Comparison of ENCODE assay signal across 33 mouse cellular contexts in the genomic region with DNA sequence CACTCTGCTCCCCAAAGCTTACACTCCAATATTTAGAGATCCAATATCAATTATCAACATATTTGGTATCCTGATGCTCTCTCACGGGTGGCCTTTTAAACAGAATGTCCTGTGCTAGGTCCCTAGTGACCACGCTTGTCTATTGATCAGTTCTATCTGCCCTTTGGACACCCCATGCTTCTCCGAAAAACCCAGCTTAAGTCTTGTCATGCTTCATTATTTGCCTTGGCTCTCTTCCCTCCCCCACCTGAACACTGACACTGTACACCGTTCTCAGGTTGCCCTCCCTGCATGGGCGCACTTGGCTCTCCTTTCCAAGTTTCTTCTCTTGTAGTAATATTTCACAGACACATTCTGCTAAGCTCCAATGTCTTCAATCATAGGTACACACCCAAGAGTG. TPM values are rescaled to one million over a fixed set of nuclear protein-coding genes. Genes with fewer than 3 reads are reported as not detected.
DNase-seq lines count a peak whose midpoint lies in the region; ATAC-seq and TF ChIP-seq lines count a peak whose summit lies in the region.
"Had no signal": no experiment of that assay in that cellular context is flagged by ENCODE, and none has a peak within 500 bp of the region (broad histone marks: within the 10 kb centered on the region; RNA-seq: fewer than 3 reads in every experiment).

No protein-coding gene starts in this region.

- H3K27me3 ChIP-seq in kidney, adult 2 months (replicated peaks; ENCODE audit: control insufficient read depth, insufficient read depth, low read length): 0 out of 2 replicates have a peak, but pooled peaks cover 1% of the 10 kb centered on the region
- H3K27me3 ChIP-seq in liver, adult 2 months (ENCODE audit: control insufficient read depth, insufficient read depth, low read length): peaks cover 9% of the 10 kb centered on the region; the same call in 1 of the 2 replicates
- no peaks in the 10 kb centered on the region for H3K27me3 ChIP-seq in liver, embryonic 12.5 days (replicated peaks)
- H3K27me3 ChIP-seq: CH12.LX; forebrain, embryonic 13.5 days; heart, embryonic 13.5 days had no signal

- no peak overlapping the region for H3K4me3 ChIP-seq in kidney, adult 2 months (ENCODE audit: insufficient read depth, low read depth, low read length)
- H3K4me3 ChIP-seq in liver, adult 2 months (ENCODE audit: insufficient read depth, low read depth, low read length): no peak overlapping the region
- no peak overlapping the region for H3K4me3 ChIP-seq in liver, embryonic 12.5 days
- H3K4me3 ChIP-seq: forebrain, embryonic 10.5 days; forebrain, embryonic 13.5 days; heart, adult 2 months; heart, embryonic 10.5 days; heart, embryonic 13.5 days had no signal

- H3K79me2 ChIP-seq in liver, adult 2 months (ENCODE audit: control insufficient read depth, insufficient read depth, low read length): no peaks in the 10 kb centered on the region

- H3K4me1 ChIP-seq in kidney, adult 2 months (ENCODE audit: control insufficient read depth, insufficient read depth, low read length): no peaks in the 10 kb centered on the region
- H3K4me1 ChIP-seq in liver, adult 2 months (ENCODE audit: control insufficient read depth, insufficient read depth, low read length): peaks cover 9% of the 10 kb centered on the region
- peaks cover 37% of the 10 kb centered on the region for H3K4me1 ChIP-seq in liver, embryonic 12.5 days
- H3K4me1 ChIP-seq: forebrain, embryonic 10.5 days; forebrain, embryonic 13.5 days had no signal

- TF ChIP-seq POLR2A in kidney, adult 2 months (IDR thresholded peaks at IDR 0.05; ENCODE audit: low read depth, low read length): no peak
- no peak for TF ChIP-seq POLR2A in liver, adult 2 months (IDR thresholded peaks at IDR 0.05; ENCODE audit: extremely low read depth, insufficient read depth, low read length)

- no peak overlapping the region for H3K4me2 ChIP-seq in liver, embryonic 12.5 days
- H3K4me2 ChIP-seq: forebrain, embryonic 13.5 days; heart, embryonic 13.5 days; hindbrain, embryonic 14.5 days had no signal

- H3K9me3 ChIP-seq in liver, embryonic 12.5 days (replicated peaks): no peaks in the 10 kb centered on the region
- H3K9me3 ChIP-seq: forebrain, embryonic 10.5 days; forebrain, embryonic 13.5 days; heart, embryonic 10.5 days; heart, embryonic 13.5 days had no signal

- H3K9ac ChIP-seq in liver, adult 2 months (ENCODE audit: low read depth, low read length): no peak overlapping the region
- no peak overlapping the region for H3K9ac ChIP-seq in liver, embryonic 12.5 days
- H3K9ac ChIP-seq: forebrain, embryonic 13.5 days; heart, embryonic 13.5 days; hindbrain, embryonic 14.5 days had no signal

- H3K27ac ChIP-seq in kidney, adult 2 months (ENCODE audit: insufficient read depth, low read depth, low read length): no peak overlapping the region
- H3K27ac ChIP-seq in liver, adult 2 months (replicated peaks; ENCODE audit: insufficient read depth, low read depth, low read length): no peak overlapping the region
- no peak overlapping the region for H3K27ac ChIP-seq in liver, embryonic 12.5 days
- H3K27ac ChIP-seq: forebrain, embryonic 10.5 days; forebrain, embryonic 13.5 days; heart, adult 2 months; heart, embryonic 10.5 days; heart, embryonic 13.5 days; hindbrain, embryonic 14.5 days; hindbrain, postnatal 0 days had no signal

- no peak for TF ChIP-seq CTCF in kidney, adult 2 months (conservative IDR thresholded peaks at IDR 0.05; ENCODE audit: insufficient read depth, insufficient read length, low read depth, low read length)
- no peak for TF ChIP-seq CTCF in liver, adult 2 months (IDR thresholded peaks at IDR 0.05; ENCODE audit: low read depth, low read length)

- peak; percentile 56 for DNase-seq in adrenal gland, adult 2 months
- no peak for DNase-seq in adrenal gland, adult 18-20 months (ENCODE audit: low spot score in 2 of 2)
- DNase-seq in kidney, adult 2 months: peak; percentile 11
- no peak for DNase-seq in kidney, adult 8-10 months
- DNase-seq in liver, adult 2 months (ENCODE audit: extremely low read depth, low read depth, low spot score): peak; percentile 66
- DNase-seq in adrenal gland, postnatal 36 days: peak; percentile 47 to 57
- DNase-seq: B cell, adult 2 months; cerebellum, adult 18-20 months; cerebellum, adult 9-10 months; cerebellum, postnatal 14 days; gastrocnemius, postnatal 10 days; gastrocnemius, postnatal 36 days; heart, adult 2 months; heart, postnatal 14 days; heart, postnatal 4 days had no signal

- no peaks in the 10 kb centered on the region for H3K36me3 ChIP-seq in kidney, adult 2 months (ENCODE audit: control insufficient read depth, insufficient read depth, low read length)
- H3K36me3 ChIP-seq in liver, adult 2 months (ENCODE audit: control insufficient read depth, insufficient read depth, low read length): no peaks in the 10 kb centered on the region
- H3K36me3 ChIP-seq in liver, embryonic 12.5 days: no peaks in the 10 kb centered on the region
- H3K36me3 ChIP-seq: forebrain, embryonic 10.5 days; G1E; heart, embryonic 10.5 days; heart, embryonic 13.5 days had no signal

- 49% methylated on average over 5 of the region's 5 CpGs for WGBS in kidney, adult 2 months
- whole genome bisulfite sequencing in liver, adult 2 months: 30% methylated on average over 5 of the region's 5 CpGs
- WGBS in liver, embryonic 12.5 days (ENCODE audit: insufficient replicate concordance): 73% methylated on average over 5 of the region's 5 CpGs

- no peak for ATAC-seq in liver, embryonic 12.5 days
- ATAC-seq: forebrain, embryonic 13.5 days; forebrain, embryonic 16.5 days; hindbrain, postnatal 0 days; inflammation-experienced regulatory T-cells, adult 6 months; Patski had no signal

RNA-seq across cellular contexts. Expression of a gene that starts 9.3 kb away (rescaled TPM):
- total RNA-seq in adrenal gland, adult 2 months (2021): over 10,000 TPM; 12,384 to 13,319 TPM
- polyA plus RNA-seq in adrenal gland, adult 2 months (2012; rRNA removed): 2,936 and 3,465 TPM in 2 replicates
- total RNA-seq in adrenal gland, adult 18-20 months (2021): over 10,000 TPM in 1 of 2 experiments, 1,000 to 10,000 TPM in 1; 7,764 to 16,960 TPM
- polyA plus RNA-seq in kidney, adult 2 months (2012; rRNA removed): 0.22 and 21.5 TPM in 2 replicates
- 0.65 and 35.3 TPM in 2 replicates for total RNA-seq in liver, adult 2 months (2014; rRNA removed)
- 0.29 and 0.46 TPM in 2 replicates for polyA plus RNA-seq in liver, adult 2 months (2012; rRNA removed)
- 11.0 and 11.7 TPM in 2 replicates for polyA plus RNA-seq in liver, embryonic 12.5 days (2016; fragmentation: Nextera tagmentation; extraction: Ambion mirVana)
- over 10,000 TPM; 10,449 to 17,240 TPM for total RNA-seq in adrenal gland, postnatal 36 days (2021)
- total RNA-seq: CH12.LX; G1E; gastrocnemius, postnatal 10 days; gastrocnemius, postnatal 36 days; granulocyte monocyte progenitor cell, adult 5-6 weeks; heart, adult 2 months; heart, postnatal 14 days; heart, postnatal 4 days had no signal
- polyA plus RNA-seq: embryonic facial prominence, embryonic 14.5 days; forebrain, embryonic 13.5 days; forebrain, embryonic 16.5 days; G1E; hindbrain, embryonic 14.5 days; hindbrain, postnatal 0 days; inflammation-experienced regulatory T-cells, adult 6 months; Patski had no signal

RNA-seq across cellular contexts. Expression of a gene that starts 36.0 kb away (rescaled TPM):
- 100 to 1,000 TPM in 1 of 2 experiments, 10 to 100 TPM in 1; 75.9 to 236 TPM for total RNA-seq in adrenal gland, adult 2 months (2021)
- polyA plus RNA-seq in adrenal gland, adult 2 months (2012; rRNA removed): 25.3 and 27.1 TPM in 2 replicates
- 100 to 1,000 TPM in 1 of 2 experiments, 10 to 100 TPM in 1; 78.7 to 201 TPM for total RNA-seq in adrenal gland, adult 18-20 months (2021)
- polyA plus RNA-seq in kidney, adult 2 months (2012; rRNA removed): not detected in 2 replicates
- 0.07 TPM in 1 of 2 replicates, not detected in the other for total RNA-seq in liver, adult 2 months (2014; rRNA removed)
- not detected in 2 replicates for polyA plus RNA-seq in liver, adult 2 months (2012; rRNA removed)
- 45.7 and 53.1 TPM in 2 replicates for polyA plus RNA-seq in liver, embryonic 12.5 days (2016; fragmentation: Nextera tagmentation; extraction: Ambion mirVana)
- 100 to 1,000 TPM in 1 of 2 experiments, 10 to 100 TPM in 1; 71.8 to 159 TPM for total RNA-seq in adrenal gland, postnatal 36 days (2021)
- total RNA-seq: CH12.LX; gastrocnemius, adult 18-20 months; gastrocnemius, postnatal 10 days; gastrocnemius, postnatal 36 days; granulocyte monocyte progenitor cell, adult 5-6 weeks; heart, adult 2 months; heart, postnatal 14 days; heart, postnatal 4 days; hindbrain, postnatal 0 days had no signal
- polyA plus RNA-seq: G1E; heart, adult 2 months; hindbrain, postnatal 0 days; inflammation-experienced regulatory T-cells, adult 6 months had no signal

RNA-seq across cellular contexts. Expression of a gene that starts 42.8 kb away (rescaled TPM):
- total RNA-seq in adrenal gland, adult 2 months (2021): 100 to 1,000 TPM; 211 to 479 TPM
- 8.8 and 10.9 TPM in 2 replicates for polyA plus RNA-seq in adrenal gland, adult 2 months (2012; rRNA removed)
- total RNA-seq in adrenal gland, adult 18-20 months (2021): 100 to 1,000 TPM; 331 to 334 TPM
- 424 and 426 TPM in 2 replicates for polyA plus RNA-seq in kidney, adult 2 months (2012; rRNA removed)
- 20.8 and 30.0 TPM in 2 replicates for total RNA-seq in liver, adult 2 months (2014; rRNA removed)
- polyA plus RNA-seq in liver, adult 2 months (2012; rRNA removed): 18.7 and 33.7 TPM in 2 replicates
- 0.71 and 0.88 TPM in 2 replicates for polyA plus RNA-seq in liver, embryonic 12.5 days (2016; fragmentation: Nextera tagmentation; extraction: Ambion mirVana)
- total RNA-seq in adrenal gland, postnatal 36 days (2021): 100 to 1,000 TPM; 332 to 351 TPM
- total RNA-seq: CH12.LX; G1E; gastrocnemius, postnatal 10 days; gastrocnemius, postnatal 36 days; granulocyte monocyte progenitor cell, adult 5-6 weeks; heart, adult 2 months; heart, postnatal 14 days; heart, postnatal 4 days; hindbrain, postnatal 0 days had no signal
- polyA plus RNA-seq: embryonic facial prominence, embryonic 11.5 days; embryonic facial prominence, embryonic 14.5 days; forebrain, embryonic 10.5 days; forebrain, embryonic 16.5 days; G1E; heart, adult 2 months; heart, embryonic 16.5 days; hindbrain, embryonic 11.5 days; hindbrain, embryonic 14.5 days; hindbrain, postnatal 0 days; inflammation-experienced regulatory T-cells, adult 6 months; Patski had no signal

Comparison
In these comparisons a context has a peak if more than half of its experiments do, and no peak if none do; other contexts are left out.
1. DNase-seq: peak in adrenal gland, adult 2 months (single experiment), kidney, adult 2 months (single experiment), liver, adult 2 months (single experiment) and adrenal gland, postnatal 36 days (2 of 2); none in adrenal gland, adult 18-20 months (0 of 2) and kidney, adult 8-10 months (0 of 2).
2. RNA of a gene that starts 9.3 kb away (total RNA-seq): 10,449 to 17,240 TPM in adrenal gland, postnatal 36 days, 7,764 to 16,960 TPM in adrenal gland, adult 18-20 months and 12,384 to 13,319 TPM in adrenal gland, adult 2 months; 0.65 to 35.3 TPM in liver, adult 2 months; every median in the first group is over 100 times any median in the second.
3. RNA of a gene that starts 36.0 kb away (total RNA-seq): 75.9 to 236 TPM in adrenal gland, adult 2 months, 78.7 to 201 TPM in adrenal gland, adult 18-20 months and 71.8 to 159 TPM in adrenal gland, postnatal 36 days; 0.07 TPM in liver, adult 2 months; every median in the first group is over 10 times any median in the second.